Mouse (Mus musculus) E14TG2a.4 (cell line): Measurements from ENCODE around the gene Sik3.
A peak's percentile ranks its signal among the peaks of the same experiment; 100 is the strongest.
"Not testable (repeated sequence)": the region's sequence is repeated elsewhere in the genome, so short reads cannot be mapped to it uniquely, and the experiment has no call there.

Experiments
- H3K27me3 ChIP-seq: 2 replicates; pipeline ENCODE4 v1.6.1; 2014; ENCODE audit warnings: low read length, control low read depth; ENCODE audit not compliant: insufficient read depth
- H3K36me3 ChIP-seq: 2 replicates; pipeline ENCODE4 v1.6.1; 2014; ENCODE audit warnings: low read length, control low read depth; ENCODE audit not compliant: insufficient read depth
- H3K4me1 ChIP-seq: replicated peaks from 2 replicates; pipeline ENCODE4 v1.6.1; 2014; ENCODE audit warnings: low read depth, low read length, control low read depth
- H3K4me3 ChIP-seq: replicated peaks from 2 replicates; pipeline ENCODE4 v1.5.1; 2014; ENCODE audit warnings: mild to moderate bottlenecking, low read length
- H3K9me3 ChIP-seq: 2 replicates; pipeline ENCODE4 v1.6.1; 2014; ENCODE audit warnings: low read length, control low read depth
- CTCF ChIP-seq: conservative IDR thresholded peaks from 2 replicates; pipeline ENCODE4 v1.5.1; 2014; ENCODE audit warnings: low read length
- NANOG ChIP-seq: IDR thresholded peaks from 2 replicates; pipeline ENCODE4 v1.6.1; 2014; ENCODE audit warnings: borderline replicate concordance, low read length, mixed read lengths
- POU5F1 ChIP-seq: IDR thresholded peaks from 2 replicates; pipeline ENCODE4 v1.6.1; 2014; ENCODE audit warnings: low read length, borderline replicate concordance

Gene Sik3

GRCm38 (mm10) chr9:46151704-46152040 lies 139.1 kb downstream of the Sik3 start:
- Histone ChIP-seq H3K4me1 (peaks cover 66% of the 10 kb centered on the region), H3K9me3 (no peaks in the 10 kb centered on the region), H3K27me3 (no peaks in the 10 kb centered on the region), H3K4me3 (peak overlapping the region; percentile 32), H3K36me3 (no peaks in the 10 kb centered on the region)
- no peak for TF ChIP-seq POU5F1
- TF ChIP-seq CTCF: no peak
- TF ChIP-seq NANOG: no peak

- TF ChIP-seq POU5F1: no peak
- TF ChIP-seq CTCF: no peak
- no peak for TF ChIP-seq NANOG
Measured at GRCm38 (mm10) chr9:46152067-46153015, 139.7 kb downstream of the Sik3 start.

GRCm38 (mm10) chr9:46154469-46154868 lies 141.8 kb downstream of the Sik3 start:
- Histone ChIP-seq H3K9me3 (no peaks in the 10 kb centered on the region), H3K36me3 (no peaks in the 10 kb centered on the region), H3K27me3 (no peaks in the 10 kb centered on the region), H3K4me3 (no peak overlapping the region), H3K4me1 (peaks cover 72% of the 10 kb centered on the region)
- no peak for TF ChIP-seq NANOG

More at GRCm38 (mm10) chr9:46152067-46153015, 139.7 kb downstream of the Sik3 start:
- H3K27me3 ChIP-seq: no peaks in the 10 kb centered on the region
- H3K36me3 ChIP-seq: no peaks in the 10 kb centered on the region
- peaks cover 73% of the 10 kb centered on the region for H3K4me1 ChIP-seq
- no peaks in the 10 kb centered on the region for H3K9me3 ChIP-seq
- H3K4me3 ChIP-seq: peak overlapping the region; percentile 32

DNA sequence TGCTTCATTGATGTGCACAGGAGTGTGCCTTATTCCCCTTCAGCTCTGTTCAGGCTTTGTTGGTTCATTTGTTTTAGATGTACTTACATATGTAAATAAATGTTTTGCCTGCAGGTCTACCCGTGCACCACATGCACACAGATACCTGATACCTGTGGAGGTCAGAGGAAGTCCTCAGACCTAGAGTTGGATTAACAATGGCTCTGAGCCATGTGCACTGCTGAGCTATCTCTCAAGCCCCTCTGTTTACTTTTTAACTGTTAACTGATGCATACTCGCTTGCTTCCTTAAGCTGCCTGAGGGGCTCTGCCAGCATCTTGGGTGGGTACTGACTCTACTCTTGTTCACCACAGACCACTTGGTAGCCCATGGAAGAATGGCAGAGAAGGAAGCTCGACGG lies 142.4 kb downstream of the Sik3 start:
- H3K36me3 ChIP-seq: no peaks in the 10 kb centered on the region
- H3K9me3 ChIP-seq: no peaks in the 10 kb centered on the region
- no peak for TF ChIP-seq NANOG
- no peak for TF ChIP-seq CTCF
- no peak for TF ChIP-seq POU5F1
- H3K27me3 ChIP-seq: no peaks in the 10 kb centered on the region
- H3K4me3 ChIP-seq: 0 out of 2 replicates have a peak overlapping the region, but pooled peaks have one; percentile 2
- H3K4me1 ChIP-seq: peaks cover 71% of the 10 kb centered on the region

- peaks cover 63% of the 10 kb centered on the region for H3K4me1 ChIP-seq
- not testable (repeated sequence) for H3K36me3 ChIP-seq, H3K4me3 ChIP-seq, H3K27me3 ChIP-seq, H3K9me3 ChIP-seq
Measured at GRCm38 (mm10) chr9:46155818-46156217, 143.2 kb downstream of the Sik3 start.

- Histone ChIP-seq H3K4me1 (peaks cover 54% of the 10 kb centered on the region), H3K36me3 (0 out of 2 replicates have a peak, but pooled peaks cover 5% of the 10 kb centered on the region), H3K4me3 (no peak overlapping the region), H3K9me3 (no peaks in the 10 kb centered on the region), H3K27me3 (no peaks in the 10 kb centered on the region)
- no peak for TF ChIP-seq CTCF
- no peak for TF ChIP-seq POU5F1
- TF ChIP-seq NANOG: no peak
Measured at GRCm38 (mm10) chr9:46156711-46157110, 144.1 kb downstream of the Sik3 start.

GRCm38 (mm10) chr9:46158273-46158813 lies 145.7 kb downstream of the Sik3 start:
- H3K4me3 ChIP-seq: no peak overlapping the region
- H3K9me3 ChIP-seq: no peaks in the 10 kb centered on the region
- H3K4me1 ChIP-seq: peaks cover 41% of the 10 kb centered on the region
- no peaks in the 10 kb centered on the region for H3K27me3 ChIP-seq
- TF ChIP-seq NANOG: no peak
- no peak for TF ChIP-seq CTCF
- TF ChIP-seq POU5F1: no peak
- 0 out of 2 replicates have a peak, but pooled peaks cover 5% of the 10 kb centered on the region for H3K36me3 ChIP-seq

DNA sequence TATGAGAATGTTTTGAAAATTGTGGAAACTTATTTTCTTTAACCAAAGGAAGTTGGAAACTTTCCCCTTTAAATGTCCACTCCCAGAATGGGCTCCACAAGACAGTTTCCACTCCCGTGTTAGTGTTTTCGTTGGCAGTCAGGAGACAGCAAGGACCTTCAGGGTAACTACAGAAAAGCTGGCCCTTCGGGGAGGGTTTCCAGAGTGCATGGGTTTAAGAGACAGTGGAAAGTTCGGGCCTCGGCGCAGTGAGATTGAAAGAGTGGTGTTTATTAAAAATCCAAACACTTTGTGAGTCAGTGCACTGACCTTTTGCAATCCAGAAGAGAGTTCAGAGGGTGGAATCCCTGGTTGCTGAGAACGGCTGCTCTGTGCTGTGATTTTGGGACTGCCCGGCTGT lies 150.8 kb downstream of the Sik3 start:
- TF ChIP-seq CTCF: no peak
- Histone ChIP-seq H3K27me3 (no peaks in the 10 kb centered on the region), H3K4me3 (no peak overlapping the region), H3K9me3 (no peaks in the 10 kb centered on the region), H3K4me1 (peaks cover 7% of the 10 kb centered on the region), H3K36me3 (0 out of 2 replicates have a peak, but pooled peaks cover 5% of the 10 kb centered on the region)

DNA sequence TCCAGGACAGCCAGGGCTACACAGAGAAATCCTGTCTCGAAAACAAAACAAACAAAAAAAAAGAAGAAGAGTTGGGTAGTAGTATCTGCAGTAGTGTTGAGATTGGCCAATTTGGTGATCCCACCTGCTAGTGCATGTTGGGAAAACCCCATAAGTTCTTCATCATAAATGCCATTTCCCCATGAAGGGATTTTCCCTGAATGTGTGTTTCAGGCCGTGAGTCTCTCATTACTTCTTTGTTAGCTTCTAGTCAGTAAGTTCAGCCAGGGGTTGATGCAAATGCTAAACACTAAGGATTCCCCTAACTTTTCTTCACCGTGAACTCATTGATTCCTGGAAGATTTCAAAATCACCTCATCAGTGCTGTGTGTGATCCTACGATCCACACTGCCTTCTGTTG lies 156.2 kb downstream of the Sik3 start:
- no peak for TF ChIP-seq CTCF
- no peak for TF ChIP-seq NANOG
- no peak for TF ChIP-seq POU5F1
- H3K36me3 ChIP-seq: no peaks in the 10 kb centered on the region

More for the DNA sequence above, 156.2 kb downstream of the Sik3 start:
- Histone ChIP-seq H3K4me1 (peaks cover 28% of the 10 kb centered on the region), H3K27me3 (no peaks in the 10 kb centered on the region), H3K4me3 (no peak overlapping the region), H3K9me3 (no peaks in the 10 kb centered on the region)
